8 mouse cellular contexts compared by ENCODE assay signal in genomic region chr16:13109990-13110595, GRCm38 (mm10). TPM values are rescaled to one million over a fixed set of nuclear protein-coding genes. Genes with fewer than 3 reads are reported as not detected.
DNase-seq lines count a peak whose midpoint lies in the region; ATAC-seq and TF ChIP-seq lines count a peak whose summit lies in the region.

No protein-coding gene starts in this region.

- peak overlapping the region; percentile 89 for H3K27ac ChIP-seq in kidney, embryonic 15.5 days
- peak overlapping the region; percentile 89 for H3K27ac ChIP-seq in forebrain, postnatal 0 days (ENCODE audit: low read depth, low read length)
- H3K27ac ChIP-seq in midbrain, embryonic 11.5 days (ENCODE audit: low read depth, low read length), result peak overlapping the region; percentile 68

- H3K9me3 ChIP-seq in kidney, embryonic 15.5 days (replicated peaks), result no peaks in the 10 kb centered on the region
- H3K9me3 ChIP-seq in forebrain, postnatal 0 days (ENCODE audit: low read length), result no peaks in the 10 kb centered on the region
- H3K9me3 ChIP-seq in midbrain, embryonic 11.5 days (ENCODE audit: control insufficient read depth, low read length), result no peaks in the 10 kb centered on the region

- WGBS in kidney, embryonic 15.5 days, result under 1% methylated on average over 32 of the region's 32 CpGs
- under 1% methylated on average over 32 of the region's 32 CpGs for WGBS in forebrain, postnatal 0 days
- WGBS in midbrain, embryonic 11.5 days, result 1% methylated on average over 32 of the region's 32 CpGs

- DNase-seq in kidney, adult 11 months, result no peak
- DNase-seq in R1 (ENCODE audit: low read depth, low spot score), result peak; percentile 48
- DNase-seq in forebrain, postnatal 0 days, result no peak
- DNase-seq in midbrain, embryonic 11.5 days (ENCODE audit: low spot score, missing footprints), result no peak
- no peak for DNase-seq in left cerebral cortex, adult 11 months (ENCODE audit: low spot score)
- no peak for DNase-seq in Muller cell, postnatal 12 days (ENCODE audit: inconsistent ontology term)
- no peak for DNase-seq in lung, postnatal 10 days

- no peaks in the 10 kb centered on the region for H3K27me3 ChIP-seq in kidney, embryonic 15.5 days
- no peaks in the 10 kb centered on the region for H3K27me3 ChIP-seq in forebrain, postnatal 0 days (ENCODE audit: insufficient read depth, low read length)
- H3K27me3 ChIP-seq in midbrain, embryonic 11.5 days (ENCODE audit: control insufficient read depth, insufficient read depth, low read length), result no peaks in the 10 kb centered on the region

- H3K4me3 ChIP-seq in kidney, embryonic 15.5 days (replicated peaks), result peak overlapping the region; percentile 63
- H3K4me3 ChIP-seq in forebrain, postnatal 0 days (ENCODE audit: low read depth, low read length), result peak overlapping the region; percentile 64
- H3K4me3 ChIP-seq in midbrain, embryonic 11.5 days (ENCODE audit: low read depth, low read length), result peak overlapping the region; percentile 73

- peaks cover 7% of the 10 kb centered on the region for H3K4me1 ChIP-seq in kidney, embryonic 15.5 days
- peaks cover 6% of the 10 kb centered on the region for H3K4me1 ChIP-seq in forebrain, postnatal 0 days (ENCODE audit: insufficient read depth)
- H3K4me1 ChIP-seq in midbrain, embryonic 11.5 days (ENCODE audit: control insufficient read depth, insufficient read depth, low read length), result peaks cover 5% of the 10 kb centered on the region; the same call in 1 of the 2 replicates

- H3K4me2 ChIP-seq in kidney, embryonic 15.5 days, result peak overlapping the region; percentile 75
- peak overlapping the region; percentile 70 for H3K4me2 ChIP-seq in forebrain, postnatal 0 days (ENCODE audit: low read depth)
- H3K4me2 ChIP-seq in midbrain, embryonic 11.5 days, result peak overlapping the region; percentile 70

- no peak for TF ChIP-seq CTCF in forebrain, postnatal 0 days (IDR thresholded peaks at IDR 0.05; ENCODE audit: low read depth)

- peak; percentile 87 for ATAC-seq in kidney, embryonic 15.5 days (replicated peaks; ENCODE audit: low FRiP score)
- peak; percentile 3; the same call in 1 of the 2 replicates for ATAC-seq in forebrain, postnatal 0 days
- no peak for ATAC-seq in midbrain, embryonic 11.5 days (ENCODE audit: low FRiP score)

- H3K9ac ChIP-seq in kidney, embryonic 15.5 days, result peak overlapping the region; percentile 94
- H3K9ac ChIP-seq in forebrain, postnatal 0 days, result peak overlapping the region; percentile 95
- peak overlapping the region; percentile 90 for H3K9ac ChIP-seq in midbrain, embryonic 11.5 days (ENCODE audit: low read length)

- H3K36me3 ChIP-seq in kidney, embryonic 15.5 days, result peaks cover 33% of the 10 kb centered on the region
- H3K36me3 ChIP-seq in forebrain, postnatal 0 days (ENCODE audit: insufficient read depth), result peaks cover 9% of the 10 kb centered on the region
- peaks cover 6% of the 10 kb centered on the region; the same call in 1 of the 2 replicates for H3K36me3 ChIP-seq in midbrain, embryonic 11.5 days (ENCODE audit: control insufficient read depth, insufficient read depth, low read length)

RNA-seq across cellular contexts. Expression of gene Ercc4, which starts 0.6 kb away (rescaled TPM):
- 14.0 and 15.0 TPM in 2 replicates for polyA plus RNA-seq in kidney, embryonic 15.5 days (2015; fragmentation: Nextera tagmentation; extraction: Ambion mirVana)
- 15.2 and 17.3 TPM in 2 replicates for total RNA-seq in forebrain, postnatal 0 days (2014; rRNA removed)
- 9.1 and 13.0 TPM in 2 replicates for polyA plus RNA-seq in forebrain, postnatal 0 days (2015; fragmentation: Nextera tagmentation; extraction: Ambion mirVana)
- polyA plus RNA-seq in midbrain, embryonic 11.5 days (2014; fragmentation: Nextera tagmentation; extraction: Ambion mirVana), result 13.7 TPM in 2 replicates
